Mouse (Mus musculus): ENCODE data around the gene Mfap4. TPM values are rescaled to one million over a fixed set of nuclear protein-coding genes. Genes with fewer than 3 reads are reported as not detected.
A peak's percentile ranks its signal among the peaks of the same experiment; 100 is the strongest.

The Mfap4 gene
- total RNA-seq, 2 experiments from 2014 or later: not detected

GRCm38 (mm10) chr11:61478788-61479187 lies 6.4 kb upstream of the Mfap4 start:
- no peak for ATAC-seq (replicated peaks; ENCODE audit: low FRiP score, low TSS enrichment, poor library complexity, severe bottlenecking)

DNA sequence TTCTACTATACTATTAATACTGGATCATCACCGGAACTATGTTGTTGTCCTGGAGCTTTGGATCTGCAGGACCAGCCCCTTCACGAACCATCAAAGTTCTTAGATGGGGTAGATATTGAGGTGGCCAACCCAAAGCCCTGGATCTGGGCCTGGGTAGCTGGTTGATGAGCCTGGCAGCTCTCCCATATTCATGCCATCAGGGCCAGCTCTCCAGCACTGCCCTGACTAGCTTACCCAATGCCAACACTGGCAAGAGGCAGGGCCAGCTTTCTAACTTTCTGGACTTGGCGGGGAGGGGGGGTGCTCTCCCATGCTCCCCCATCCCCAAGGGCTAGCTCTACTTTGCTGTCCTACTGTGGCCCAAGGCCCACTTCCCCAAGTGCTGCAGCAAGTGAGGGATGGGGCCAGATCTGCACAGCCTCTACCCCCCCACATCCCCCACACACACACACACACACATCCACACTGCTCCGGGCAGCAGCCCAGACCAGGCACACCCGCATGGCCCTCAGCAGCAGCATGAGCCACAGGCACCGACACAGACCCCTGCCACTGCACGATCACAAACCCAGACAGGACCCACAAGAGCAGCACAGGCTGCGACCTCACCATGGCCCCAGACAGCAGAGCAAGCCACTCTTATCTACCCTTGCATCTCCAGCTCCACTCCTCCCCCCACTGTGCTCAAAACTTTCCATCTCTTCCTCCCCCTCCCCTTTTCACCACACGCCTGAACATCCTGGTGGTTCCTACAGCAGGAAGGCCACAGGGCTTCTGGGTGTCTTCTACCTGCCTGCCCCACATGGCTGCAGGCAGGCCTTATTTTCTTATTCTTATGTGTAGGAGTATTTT lies 3.8 kb upstream of the Mfap4 start:
- ATAC-seq (replicated peaks; ENCODE audit: low FRiP score, low TSS enrichment, poor library complexity, severe bottlenecking): no peak

DNA sequence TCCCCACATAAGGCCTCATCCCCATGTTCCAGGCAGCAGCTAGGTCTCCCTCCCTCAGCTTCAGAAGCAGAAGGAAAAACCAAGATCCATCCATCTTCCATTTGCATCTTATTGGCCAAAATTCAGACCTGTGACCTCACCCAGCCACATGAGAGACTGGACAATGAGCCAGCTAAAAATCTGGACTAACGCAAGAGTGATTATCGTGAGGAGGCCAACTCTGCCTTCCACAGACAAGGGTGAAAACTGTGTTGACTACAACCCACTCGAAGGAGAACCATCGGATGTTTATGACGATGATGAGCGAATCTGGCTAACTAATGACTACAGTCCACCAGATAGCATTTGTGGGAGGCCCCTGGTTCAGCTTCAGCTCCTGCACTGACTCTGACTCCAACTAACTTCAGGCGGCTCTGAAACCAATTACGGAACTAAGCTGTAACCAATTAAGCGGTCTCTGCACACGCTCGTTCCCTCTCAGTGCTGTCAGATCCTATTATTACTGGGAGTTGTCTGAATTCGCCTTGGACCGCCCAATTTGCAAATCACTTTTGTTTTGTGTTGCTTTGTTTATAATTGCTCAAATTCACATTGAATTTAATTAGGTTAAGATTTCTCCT lies 1.9 kb upstream of the Mfap4 start:
- ATAC-seq (replicated peaks; ENCODE audit: low FRiP score, low TSS enrichment, poor library complexity, severe bottlenecking): no peak

DNA sequence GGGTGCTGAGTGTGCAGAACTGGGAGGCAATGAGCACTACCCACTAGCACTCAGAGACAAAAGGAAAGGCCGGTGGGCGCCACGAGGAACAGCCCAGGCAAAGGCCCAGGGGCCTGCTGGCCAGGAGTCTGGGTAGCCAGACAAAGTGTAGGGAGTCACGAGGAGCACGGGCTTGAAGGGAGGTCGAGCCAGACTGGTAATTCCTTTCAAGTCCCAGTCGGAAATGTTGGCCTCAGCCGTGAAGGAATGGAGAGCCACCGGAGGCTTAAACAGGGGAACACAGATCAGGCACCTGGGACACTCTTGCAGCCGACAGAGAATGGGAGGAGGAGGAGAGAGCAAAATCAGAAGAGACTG lies 997 bp upstream of the Mfap4 start:
- ATAC-seq (replicated peaks; ENCODE audit: low FRiP score, low TSS enrichment, poor library complexity, severe bottlenecking): no peak

- no peak for ATAC-seq (replicated peaks; ENCODE audit: low FRiP score, low TSS enrichment, poor library complexity, severe bottlenecking)
Measured at GRCm38 (mm10) chr11:61485541-61486457, 568 bp downstream of the Mfap4 start.

DNA sequence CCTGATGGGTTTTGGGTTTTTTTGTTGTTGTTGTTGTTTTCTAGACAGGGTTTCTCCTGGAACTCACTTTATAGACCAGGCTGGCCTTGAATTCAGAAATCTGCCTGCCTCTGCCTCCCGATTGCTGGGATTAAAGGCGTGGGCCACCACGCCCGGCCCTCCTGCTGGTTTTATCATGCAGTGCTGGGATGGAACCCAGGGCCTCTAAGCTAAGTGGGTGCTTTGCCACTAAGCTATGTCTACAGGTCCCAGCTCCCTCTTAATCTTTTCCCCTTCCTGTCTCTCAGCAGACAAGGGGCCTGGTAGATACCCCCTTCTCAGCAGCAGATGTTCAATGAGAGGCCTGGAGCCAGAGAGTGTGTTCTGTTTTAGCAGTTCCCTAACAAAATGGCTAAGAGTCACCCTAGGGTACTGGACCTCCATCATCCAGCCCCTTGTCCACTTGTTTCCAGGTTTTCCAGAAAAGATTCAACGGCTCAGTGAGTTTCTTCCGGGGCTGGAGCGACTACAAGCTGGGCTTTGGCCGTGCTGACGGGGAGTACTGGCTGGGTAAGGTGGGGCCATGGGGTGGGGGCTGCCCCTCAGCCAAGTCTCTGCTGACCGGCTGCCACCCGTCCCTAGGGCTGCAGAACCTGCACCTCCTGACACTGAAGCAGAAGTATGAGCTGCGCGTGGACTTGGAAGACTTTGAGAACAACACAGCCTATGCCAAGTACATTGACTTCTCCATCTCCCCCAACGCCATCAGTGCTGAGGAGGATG lies 1.4 kb downstream of the Mfap4 start:
- ATAC-seq (replicated peaks; ENCODE audit: low FRiP score, low TSS enrichment, poor library complexity, severe bottlenecking): no peak

GRCm38 (mm10) chr11:61487401-61487800 lies 2.2 kb downstream of the Mfap4 start:
- ATAC-seq (replicated peaks; ENCODE audit: low FRiP score, low TSS enrichment, poor library complexity, severe bottlenecking): no peak

GRCm38 (mm10) chr11:61487936-61488335 lies 2.7 kb downstream of the Mfap4 start:
- ATAC-seq (replicated peaks; ENCODE audit: low FRiP score, low TSS enrichment, poor library complexity, severe bottlenecking): no peak

DNA sequence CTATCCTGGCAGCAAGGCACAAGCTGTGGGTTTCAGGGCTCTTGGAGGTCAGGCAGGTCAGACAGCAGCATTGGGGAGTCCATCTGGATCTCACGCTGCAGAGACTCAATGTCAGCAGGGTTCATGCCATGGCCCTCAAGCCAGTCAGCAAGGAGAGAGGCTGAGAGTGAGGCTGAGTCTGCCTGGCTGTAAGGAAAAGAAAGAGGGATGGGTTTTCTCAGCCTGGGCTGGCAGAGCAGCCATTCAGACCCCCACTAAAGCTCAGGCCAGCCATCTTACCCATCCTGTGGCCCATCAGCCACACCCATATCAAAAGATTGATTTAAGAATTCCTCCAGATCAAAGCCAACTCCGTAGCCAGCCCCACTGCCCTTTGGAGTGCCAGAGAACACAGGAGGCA lies 3.9 kb downstream of the Mfap4 start:
- no peak for ATAC-seq (replicated peaks; ENCODE audit: low FRiP score, low TSS enrichment, poor library complexity, severe bottlenecking)

DNA sequence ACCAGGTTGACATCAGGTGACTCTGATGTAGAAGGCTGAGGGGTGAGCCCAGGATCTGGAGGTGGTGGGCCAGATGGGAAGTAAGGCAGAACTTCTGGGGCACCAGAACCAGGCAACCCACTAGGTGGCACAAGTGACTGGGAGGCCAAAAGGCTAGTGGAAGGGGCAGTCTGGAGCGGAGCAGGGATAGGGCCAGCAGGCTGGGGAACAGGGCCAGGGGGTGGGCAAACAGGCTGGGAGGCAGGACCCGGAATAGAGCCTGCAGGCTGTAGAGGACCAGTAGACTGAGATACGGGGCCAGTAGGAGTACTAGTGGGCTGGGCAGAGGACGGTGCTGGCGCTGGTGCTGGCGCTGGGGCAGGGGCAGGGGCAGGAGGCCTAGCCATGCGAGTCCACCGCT lies 4.6 kb downstream of the Mfap4 start:
- ATAC-seq (replicated peaks; ENCODE audit: low FRiP score, low TSS enrichment, poor library complexity, severe bottlenecking): no peak

GRCm38 (mm10) chr11:61490944-61491520 lies 5.8 kb downstream of the Mfap4 start:
- no peak for ATAC-seq (replicated peaks; ENCODE audit: low FRiP score, low TSS enrichment, poor library complexity, severe bottlenecking)

DNA sequence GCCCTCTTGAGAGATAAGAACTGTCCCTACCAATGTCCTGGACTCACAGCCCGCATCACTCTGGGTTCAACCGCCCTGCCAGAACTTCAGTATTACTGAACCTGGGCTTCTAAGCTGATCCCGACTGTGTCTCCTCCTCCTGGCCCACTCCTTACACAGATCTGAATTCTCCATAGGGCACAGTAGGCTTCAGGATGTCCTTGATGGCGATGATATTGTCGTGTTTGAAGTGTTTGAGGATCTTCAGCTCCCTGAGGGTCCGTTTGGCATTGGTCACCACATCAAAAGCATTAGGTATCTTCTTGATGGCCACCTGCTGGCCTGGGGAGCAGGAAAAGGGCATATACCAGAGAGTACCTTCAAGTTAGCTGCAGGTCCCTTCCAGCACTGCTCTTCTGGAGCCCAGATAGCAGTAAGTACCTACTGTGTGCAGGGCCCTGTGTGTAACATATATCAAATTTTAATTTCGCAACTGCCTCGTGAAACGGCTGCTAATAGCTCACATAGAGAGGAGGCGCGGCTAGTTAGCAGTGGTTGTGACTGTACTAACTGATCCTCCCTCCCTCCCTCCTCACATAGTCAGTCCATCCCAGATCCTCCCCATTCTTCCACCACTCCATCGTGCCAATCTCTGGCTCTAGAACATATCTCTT lies 7.6 kb downstream of the Mfap4 start:
- ATAC-seq (replicated peaks; ENCODE audit: low FRiP score, low TSS enrichment, poor library complexity, severe bottlenecking): no peak

DNA sequence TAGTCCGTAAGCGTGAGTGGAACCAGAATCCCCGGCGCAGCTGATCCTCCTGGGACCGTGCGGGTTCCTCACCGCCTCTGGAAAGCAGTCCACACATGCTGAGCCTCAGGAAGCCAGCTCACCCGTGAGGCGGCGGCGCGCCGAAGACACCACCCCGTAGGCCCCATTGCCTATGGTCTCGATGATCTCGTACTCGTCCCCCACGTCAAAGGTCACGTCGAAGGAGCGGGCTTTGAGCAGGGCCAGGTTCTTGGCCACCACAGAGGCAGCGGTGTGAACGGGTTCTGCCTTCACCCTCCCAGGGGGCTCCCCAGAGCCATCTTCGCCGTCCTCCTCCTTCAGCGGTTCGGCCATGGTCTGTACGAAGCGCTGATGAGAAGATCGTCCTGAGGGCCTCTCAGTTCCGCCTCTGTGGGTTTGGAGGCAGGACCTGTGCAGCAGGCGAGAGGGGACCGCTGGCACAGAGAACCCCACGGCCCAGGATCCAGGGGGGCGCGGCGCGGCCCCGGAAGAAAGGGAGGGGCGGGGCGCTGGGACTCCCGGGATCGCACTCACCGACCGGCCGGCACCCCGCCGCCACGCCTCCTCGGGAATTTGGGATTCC lies 8.4 kb downstream of the Mfap4 start:
- peak; percentile 56 for ATAC-seq (replicated peaks; ENCODE audit: low FRiP score, low TSS enrichment, poor library complexity, severe bottlenecking)

- ATAC-seq (replicated peaks; ENCODE audit: low FRiP score, low TSS enrichment, poor library complexity, severe bottlenecking): peak; percentile 88
Measured at GRCm38 (mm10) chr11:61494129-61494997, 9.1 kb downstream of the Mfap4 start, which contains the start of gene Mapk7. Mapk7 (minus strand) TSS chr11:61494406.

DNA sequence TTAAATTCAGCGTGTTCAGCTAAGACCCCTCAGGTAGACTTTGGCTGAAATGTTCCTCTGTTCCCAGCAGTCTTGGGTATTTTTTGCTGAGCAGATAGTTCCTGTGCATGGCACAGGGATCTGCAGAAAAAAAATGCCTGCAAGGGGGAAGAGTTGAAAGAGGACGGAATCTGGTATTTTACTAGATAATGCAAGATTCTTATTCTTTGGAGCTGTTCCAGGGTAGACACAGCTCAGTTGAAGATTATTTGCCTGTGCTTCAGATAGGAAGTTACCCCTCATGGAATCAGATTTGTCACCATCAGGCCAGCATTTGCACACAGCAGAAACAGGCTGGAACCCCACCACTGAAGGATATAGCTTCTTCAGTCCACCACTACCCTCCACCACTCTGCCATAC lies 10.3 kb downstream of the Mfap4 start:
- no peak for ATAC-seq (replicated peaks; ENCODE audit: low FRiP score, low TSS enrichment, poor library complexity, severe bottlenecking)

- ATAC-seq (replicated peaks; ENCODE audit: low FRiP score, low TSS enrichment, poor library complexity, severe bottlenecking): no peak
Measured at GRCm38 (mm10) chr11:61497490-61497889, 12.3 kb downstream of the Mfap4 start.
